Mouse (Mus musculus) left cerebral cortex, postnatal 14 days (tissue): Measurements from ENCODE around the gene Zbtb26. TPM values are rescaled to one million over a fixed set of nuclear protein-coding genes. Genes with fewer than 3 reads are reported as not detected.

Experiments used
- total RNA-seq, 2 experiments: library from RNA; stranded (reverse); gene quantifications; 2 replicates each; pipeline ENCODE4 v1.2.3; 2021

Gene Zbtb26
- total RNA-seq, 2 experiments from 2014 or later = 8.9 to 9.3 TPM

Other genes starting within 250 kb of the Zbtb26 start
- gene Olfr366, start 231.6 kb downstream of the Zbtb26 start, total RNA-seq = not detected
- not detected for gene Olfr368, start 116.6 kb downstream of the Zbtb26 start, total RNA-seq
- 10 to 100 TPM; 22.4 to 25.2 TPM for gene Pdcl, start 83.8 kb downstream of the Zbtb26 start, total RNA-seq
- gene Rc3h2, start 20.2 kb downstream of the Zbtb26 start, total RNA-seq = 10 to 100 TPM; 81.1 to 92.8 TPM
- 10 to 100 TPM; 12.5 to 13.9 TPM for gene Zbtb6, start within 50 bp of the Zbtb26 start, total RNA-seq
- 10 to 100 TPM; 84.3 to 85.5 TPM for gene Rabgap1, start 144 bp upstream of the Zbtb26 start, total RNA-seq
- gene Gpr21, start 73.2 kb upstream of the Zbtb26 start, total RNA-seq = 10 to 100 TPM in 1 of 2 experiments, 1 to 10 TPM in 1; 9.3 to 10.7 TPM